Mouse (Mus musculus): ENCODE results near the gene Rad51b. TPM values are rescaled to one million over a fixed set of nuclear protein-coding genes. Genes with fewer than 3 reads are reported as not detected.

Gene Rad51b
- polyA plus RNA-seq, 1 experiment from 2014 or later = 8.9 TPM

DNA sequence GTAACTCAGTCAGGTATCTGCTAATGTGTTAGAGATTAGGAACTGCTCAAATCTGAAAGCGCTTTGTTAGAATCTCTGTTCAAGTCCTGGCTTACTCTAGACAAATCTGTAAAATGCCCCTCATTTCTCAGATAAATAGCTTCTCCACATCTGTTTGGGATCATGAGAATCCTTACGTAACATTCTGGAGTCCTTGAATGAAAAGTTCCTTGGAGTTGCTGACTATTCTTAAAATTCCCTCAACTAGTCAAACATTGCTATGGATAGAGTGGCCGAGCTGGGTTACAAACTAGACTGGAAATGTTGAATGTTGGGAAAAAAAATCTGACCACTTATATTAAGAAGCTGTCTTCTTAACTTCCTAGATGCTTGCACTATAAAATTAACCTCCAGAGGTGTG lies 450.5 kb downstream of the Rad51b start:
- H3K4me3 ChIP-seq (ENCODE audit: low read length) = no peak overlapping the region
- peaks cover 67% of the 10 kb centered on the region for H3K4me1 ChIP-seq (ENCODE audit: insufficient read depth, low read length)
- no peaks in the 10 kb centered on the region for H3K36me3 ChIP-seq (ENCODE audit: insufficient read depth, low read length)
- H3K9me3 ChIP-seq (ENCODE audit: low read length) = no peaks in the 10 kb centered on the region
- H3K27me3 ChIP-seq (ENCODE audit: insufficient read depth, low read length) = no peaks in the 10 kb centered on the region
- WGBS = 86% methylated on average over 3 of the region's 3 CpGs
- no peak overlapping the region for H3K27ac ChIP-seq (ENCODE audit: low read length)
- H3K4me2 ChIP-seq (replicated peaks; ENCODE audit: low read depth, low read length) = no peak overlapping the region
- no peak overlapping the region for H3K9ac ChIP-seq (replicated peaks; ENCODE audit: low read length)
- no peak for ATAC-seq (ENCODE audit: low FRiP score, low TSS enrichment)

DNA sequence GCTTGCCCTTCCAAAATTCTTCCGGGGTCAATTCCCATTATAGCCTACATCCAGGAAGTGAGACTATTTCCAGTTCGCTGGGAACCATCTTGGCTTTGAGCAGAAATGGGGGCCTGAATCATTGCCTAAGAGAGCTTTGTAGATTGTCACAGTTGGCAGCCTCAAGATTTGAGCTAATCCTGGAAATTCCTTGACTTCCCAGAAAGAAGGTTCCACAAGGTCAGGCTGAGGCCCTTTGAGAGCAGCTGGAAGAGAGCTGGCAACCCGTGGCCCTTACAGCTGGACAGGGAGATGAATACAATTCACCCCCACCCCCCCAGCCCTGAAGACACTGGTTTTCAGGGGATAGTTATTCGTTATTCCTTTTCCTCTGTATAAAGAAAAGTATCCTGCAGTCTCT lies 451.8 kb downstream of the Rad51b start:
- Histone ChIP-seq H3K4me2 (replicated peaks; ENCODE audit: low read depth, low read length) (no peak overlapping the region), H3K27ac (ENCODE audit: low read length) (peak overlapping the region; percentile 82), H3K27me3 (ENCODE audit: insufficient read depth, low read length) (no peaks in the 10 kb centered on the region), H3K4me1 (ENCODE audit: insufficient read depth, low read length) (peaks cover 72% of the 10 kb centered on the region), H3K9ac (replicated peaks; ENCODE audit: low read length) (no peak overlapping the region), H3K4me3 (ENCODE audit: low read length) (no peak overlapping the region), H3K36me3 (ENCODE audit: insufficient read depth, low read length) (no peaks in the 10 kb centered on the region), H3K9me3 (ENCODE audit: low read length) (no peaks in the 10 kb centered on the region)
- ATAC-seq (ENCODE audit: low FRiP score, low TSS enrichment) = no peak
- 50% methylated on average over 4 of the region's 4 CpGs for WGBS

DNA sequence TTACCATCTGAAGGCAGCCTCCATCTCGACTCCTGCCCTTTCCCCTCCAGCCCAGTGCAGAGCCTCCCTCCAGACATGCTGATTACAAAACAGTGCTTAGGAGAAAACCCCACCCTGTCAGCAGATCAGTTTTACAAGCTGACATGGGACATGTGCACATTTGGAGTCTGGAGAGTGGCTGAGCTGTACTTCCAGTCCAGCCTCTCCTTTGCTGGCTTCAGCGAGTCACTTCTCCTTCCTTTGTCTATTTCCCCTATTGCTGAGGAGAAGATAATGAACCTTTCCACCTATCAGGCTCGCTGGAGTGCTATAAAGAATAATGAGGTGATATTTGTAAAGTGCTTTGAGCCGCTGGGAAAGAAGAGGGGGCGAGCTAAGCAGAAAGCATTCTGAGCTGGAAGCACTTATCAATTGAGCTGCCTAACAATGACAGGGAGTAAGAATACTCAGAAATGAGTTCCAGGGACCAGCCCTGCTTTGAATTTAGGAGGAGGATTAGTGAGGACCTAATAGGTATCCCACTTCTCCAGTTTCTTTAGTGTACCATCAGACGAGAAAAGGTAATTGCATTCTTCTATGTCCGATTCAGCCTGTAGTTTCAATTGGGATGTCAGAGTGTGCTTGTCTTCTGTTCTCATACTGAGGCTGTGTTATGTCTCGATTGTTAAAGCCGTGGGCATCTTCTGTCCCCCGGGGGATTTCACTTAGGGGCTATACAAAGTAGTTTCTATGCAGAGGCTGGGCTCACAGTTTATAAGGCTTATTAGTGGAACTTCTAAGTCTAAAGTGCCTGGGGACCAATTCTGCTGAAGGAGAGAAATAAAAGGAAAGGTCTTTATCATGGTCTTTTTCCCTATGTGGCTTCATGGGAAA lies 453.4 kb downstream of the Rad51b start:
- Histone ChIP-seq H3K9me3 (ENCODE audit: low read length) (no peaks in the 10 kb centered on the region), H3K4me1 (ENCODE audit: insufficient read depth, low read length) (peaks cover 71% of the 10 kb centered on the region), H3K27me3 (ENCODE audit: insufficient read depth, low read length) (no peaks in the 10 kb centered on the region), H3K4me3 (ENCODE audit: low read length) (no peak overlapping the region), H3K9ac (replicated peaks; ENCODE audit: low read length) (peak overlapping the region; percentile 55), H3K36me3 (ENCODE audit: insufficient read depth, low read length) (no peaks in the 10 kb centered on the region), H3K4me2 (replicated peaks; ENCODE audit: low read depth, low read length) (no peak overlapping the region), H3K27ac (ENCODE audit: low read length) (peak overlapping the region; percentile 82)
- ATAC-seq (ENCODE audit: low FRiP score, low TSS enrichment) = peak; percentile 44; the same call in 1 of the 2 replicates
- 41% methylated on average over 10 of the region's 10 CpGs for WGBS

DNA sequence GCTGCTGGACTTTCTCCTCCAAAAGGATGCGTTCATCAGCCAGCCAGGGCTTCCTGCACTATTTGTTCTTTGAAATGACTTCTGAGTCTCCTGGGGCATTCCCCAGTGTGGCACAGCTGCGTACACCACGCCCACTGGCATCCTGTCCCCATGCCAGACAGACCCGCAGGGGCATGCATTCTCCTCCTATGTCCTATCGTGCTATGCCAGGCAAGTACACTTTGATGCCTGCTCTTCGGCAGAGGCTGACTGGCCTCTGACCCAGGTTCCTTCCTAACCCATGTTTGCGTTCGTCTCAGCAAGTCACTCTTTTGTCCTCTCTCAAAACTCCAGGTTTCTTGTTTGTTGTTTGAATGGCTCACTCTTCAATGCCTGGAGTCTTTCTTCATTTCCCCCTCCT lies 454.7 kb downstream of the Rad51b start:
- WGBS = 37% methylated on average over 8 of the region's 8 CpGs
- H3K27ac ChIP-seq (ENCODE audit: low read length) = peak overlapping the region; percentile 82
- H3K36me3 ChIP-seq (ENCODE audit: insufficient read depth, low read length) = no peaks in the 10 kb centered on the region
- H3K9ac ChIP-seq (replicated peaks; ENCODE audit: low read length) = peak overlapping the region; percentile 50
- H3K4me3 ChIP-seq (ENCODE audit: low read length) = no peak overlapping the region
- H3K4me1 ChIP-seq (ENCODE audit: insufficient read depth, low read length) = peaks cover 72% of the 10 kb centered on the region
- no peak overlapping the region for H3K4me2 ChIP-seq (replicated peaks; ENCODE audit: low read depth, low read length)
- H3K27me3 ChIP-seq (ENCODE audit: insufficient read depth, low read length) = no peaks in the 10 kb centered on the region
- H3K9me3 ChIP-seq (ENCODE audit: low read length) = no peaks in the 10 kb centered on the region
- peak; percentile 18; the same call in 1 of the 2 replicates for ATAC-seq (ENCODE audit: low FRiP score, low TSS enrichment)

DNA sequence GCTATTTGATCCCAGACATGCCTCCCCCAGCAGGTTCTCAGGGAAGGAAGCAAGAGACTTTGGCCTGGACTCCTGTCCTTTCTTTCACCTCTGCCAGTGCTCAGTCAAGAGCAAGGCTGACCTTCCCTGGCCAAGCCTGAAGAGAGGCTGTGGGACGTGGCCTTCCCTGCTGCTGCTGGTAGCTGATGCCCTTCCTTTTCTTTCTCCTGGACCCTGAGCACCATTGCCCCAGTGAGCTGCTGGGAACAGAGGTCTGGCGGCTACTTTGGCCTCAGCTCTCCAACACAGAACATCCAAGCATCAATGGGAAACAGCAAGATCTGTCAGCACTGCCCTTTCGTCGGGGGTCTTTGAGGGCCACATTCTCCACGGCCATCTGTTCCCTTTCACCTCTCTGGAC lies 455.1 kb downstream of the Rad51b start:
- H3K36me3 ChIP-seq (ENCODE audit: insufficient read depth, low read length) = no peaks in the 10 kb centered on the region
- no peaks in the 10 kb centered on the region for H3K9me3 ChIP-seq (ENCODE audit: low read length)
- H3K27ac ChIP-seq (ENCODE audit: low read length) = peak overlapping the region; percentile 82
- H3K4me2 ChIP-seq (replicated peaks; ENCODE audit: low read depth, low read length) = no peak overlapping the region
- no peaks in the 10 kb centered on the region for H3K27me3 ChIP-seq (ENCODE audit: insufficient read depth, low read length)
- H3K4me3 ChIP-seq (ENCODE audit: low read length) = no peak overlapping the region
- 23% methylated on average over 5 of the region's 5 CpGs for WGBS
- ATAC-seq (ENCODE audit: low FRiP score, low TSS enrichment) = peak; percentile 29; the same call in 1 of the 2 replicates
- H3K4me1 ChIP-seq (ENCODE audit: insufficient read depth, low read length) = peaks cover 76% of the 10 kb centered on the region
- H3K9ac ChIP-seq (replicated peaks; ENCODE audit: low read length) = peak overlapping the region; percentile 50

DNA sequence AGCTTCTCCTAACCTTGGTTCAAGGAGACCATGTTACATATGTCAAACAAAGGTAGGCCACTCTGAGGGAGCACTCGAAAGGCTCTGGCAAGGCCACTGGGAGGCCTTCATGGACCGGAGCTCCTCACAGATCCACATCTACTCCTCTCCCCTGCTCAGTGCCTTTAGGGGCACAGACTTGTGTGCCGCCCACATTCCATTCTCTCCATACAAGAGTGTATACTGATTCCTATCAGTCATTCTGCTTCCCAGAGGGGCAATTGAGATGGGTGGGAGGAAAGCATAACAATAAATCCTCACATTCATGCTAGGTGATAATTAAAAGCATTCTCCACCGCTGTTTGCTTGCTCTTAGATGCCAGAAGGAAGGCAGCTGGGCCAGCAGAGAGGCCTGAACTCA lies 458.5 kb downstream of the Rad51b start:
- 0 out of 2 replicates have a peak overlapping the region, but pooled peaks have one; percentile 16 for H3K9ac ChIP-seq (replicated peaks; ENCODE audit: low read length)
- peak; percentile 66; the same call in 1 of the 2 replicates for ATAC-seq (ENCODE audit: low FRiP score, low TSS enrichment)
- H3K4me3 ChIP-seq (ENCODE audit: low read length) = no peak overlapping the region
- no peaks in the 10 kb centered on the region for H3K27me3 ChIP-seq (ENCODE audit: insufficient read depth, low read length)
- 36% methylated on average over 4 of the region's 4 CpGs for WGBS
- H3K27ac ChIP-seq (ENCODE audit: low read length) = peak overlapping the region; percentile 68
- H3K4me1 ChIP-seq (ENCODE audit: insufficient read depth, low read length) = peaks cover 71% of the 10 kb centered on the region
- H3K9me3 ChIP-seq (ENCODE audit: low read length) = no peaks in the 10 kb centered on the region
- H3K36me3 ChIP-seq (ENCODE audit: insufficient read depth, low read length) = no peaks in the 10 kb centered on the region
- no peak overlapping the region for H3K4me2 ChIP-seq (replicated peaks; ENCODE audit: low read depth, low read length)

DNA sequence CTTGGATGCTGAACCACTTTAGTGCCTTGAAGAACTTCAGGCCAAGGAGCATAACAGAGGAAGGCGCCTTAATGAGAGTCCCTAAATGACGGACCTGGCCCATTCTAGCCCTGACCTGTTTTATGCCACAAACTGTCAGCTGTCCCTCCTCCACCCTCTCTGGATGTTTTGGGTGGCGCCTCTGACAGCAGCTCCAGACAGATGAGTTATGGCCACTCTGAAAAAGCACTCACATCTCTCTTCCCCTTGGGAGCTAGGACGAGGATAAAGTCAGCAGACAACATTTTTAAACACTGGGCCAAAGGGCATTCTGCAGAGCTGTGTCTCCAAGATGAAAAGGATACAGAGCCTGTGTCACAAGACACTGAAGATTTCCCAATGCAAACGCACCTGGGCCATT lies 459.3 kb downstream of the Rad51b start:
- Histone ChIP-seq H3K4me3 (ENCODE audit: low read length) (no peak overlapping the region), H3K4me2 (replicated peaks; ENCODE audit: low read depth, low read length) (no peak overlapping the region), H3K4me1 (ENCODE audit: insufficient read depth, low read length) (peaks cover 67% of the 10 kb centered on the region), H3K27ac (ENCODE audit: low read length) (peak overlapping the region; percentile 79; the same call in 1 of the 2 replicates), H3K36me3 (ENCODE audit: insufficient read depth, low read length) (no peaks in the 10 kb centered on the region), H3K9ac (replicated peaks; ENCODE audit: low read length) (no peak overlapping the region), H3K9me3 (ENCODE audit: low read length) (no peaks in the 10 kb centered on the region), H3K27me3 (ENCODE audit: insufficient read depth, low read length) (no peaks in the 10 kb centered on the region)
- 0 out of 2 replicates have a peak, but pooled peaks have one; percentile 14 for ATAC-seq (ENCODE audit: low FRiP score, low TSS enrichment)
- 34% methylated on average over 5 of the region's 5 CpGs for WGBS

DNA sequence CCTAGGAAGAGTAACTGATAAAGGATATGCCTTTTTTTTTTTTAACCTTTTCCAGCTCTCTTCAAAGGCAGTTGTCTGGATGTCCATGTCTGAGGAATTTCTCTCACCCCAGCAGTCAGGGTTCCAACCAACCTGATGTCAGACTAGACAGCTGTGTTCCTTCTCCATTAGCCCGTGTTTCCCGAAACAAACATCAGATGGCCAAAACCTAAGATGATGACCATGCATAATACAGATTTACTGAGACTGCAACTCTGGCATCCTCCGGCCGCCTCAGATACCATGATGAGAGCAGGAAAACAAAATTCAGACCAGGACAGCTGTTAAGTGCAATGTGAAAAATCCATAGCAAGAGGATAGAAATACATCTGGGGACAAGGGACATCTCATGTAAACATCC lies 460.7 kb downstream of the Rad51b start:
- H3K9ac ChIP-seq (replicated peaks; ENCODE audit: low read length) = no peak overlapping the region
- 55% methylated on average over 4 of the region's 4 CpGs for WGBS
- H3K4me3 ChIP-seq (ENCODE audit: low read length) = no peak overlapping the region
- peaks cover 68% of the 10 kb centered on the region for H3K4me1 ChIP-seq (ENCODE audit: insufficient read depth, low read length)
- H3K36me3 ChIP-seq (ENCODE audit: insufficient read depth, low read length) = no peaks in the 10 kb centered on the region
- peak overlapping the region; percentile 79; the same call in 1 of the 2 replicates for H3K27ac ChIP-seq (ENCODE audit: low read length)
- H3K4me2 ChIP-seq (replicated peaks; ENCODE audit: low read depth, low read length) = no peak overlapping the region
- no peaks in the 10 kb centered on the region for H3K27me3 ChIP-seq (ENCODE audit: insufficient read depth, low read length)
- H3K9me3 ChIP-seq (ENCODE audit: low read length) = no peaks in the 10 kb centered on the region
- no peak for ATAC-seq (ENCODE audit: low FRiP score, low TSS enrichment)

DNA sequence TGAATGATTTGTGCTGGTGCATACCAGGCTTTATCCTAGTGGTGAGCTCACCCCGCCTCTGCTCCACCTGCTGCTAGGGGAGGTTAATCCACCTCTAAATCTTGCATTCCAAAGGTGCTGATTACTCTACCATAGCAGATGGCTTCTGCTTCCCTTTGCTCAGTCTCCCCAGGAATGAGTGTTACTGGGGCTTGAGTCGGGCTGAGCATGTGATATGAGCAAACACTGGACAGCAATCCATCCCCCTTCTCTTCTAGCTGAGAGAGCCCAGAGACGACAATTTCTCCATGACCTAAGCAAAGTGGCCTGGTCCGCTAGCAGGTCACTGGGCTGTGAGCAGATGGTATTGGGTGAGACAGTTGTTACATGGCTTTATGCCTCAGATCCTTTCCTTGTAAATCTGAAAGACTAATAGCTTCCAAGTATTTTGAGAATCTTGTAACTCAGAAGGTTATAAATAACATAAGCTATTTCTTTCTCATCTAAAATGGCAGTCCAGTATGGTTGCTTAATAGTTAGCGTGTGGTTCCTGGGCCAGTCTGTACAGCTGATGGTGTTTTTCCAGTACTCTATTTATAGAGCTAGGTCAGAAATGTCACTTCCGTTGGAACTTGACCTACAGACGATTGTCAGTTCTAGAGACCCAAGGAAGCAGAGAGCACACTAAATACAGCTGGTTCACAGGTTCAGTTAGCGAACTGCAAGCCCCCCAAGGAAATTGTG lies 462.3 kb downstream of the Rad51b start:
- H3K9me3 ChIP-seq (ENCODE audit: low read length) = no peaks in the 10 kb centered on the region

More for the DNA sequence above, 462.3 kb downstream of the Rad51b start:
- H3K4me3 ChIP-seq (ENCODE audit: low read length) = no peak overlapping the region
- no peaks in the 10 kb centered on the region for H3K36me3 ChIP-seq (ENCODE audit: insufficient read depth, low read length)
- ATAC-seq (ENCODE audit: low FRiP score, low TSS enrichment) = peak; percentile 49
- no peak overlapping the region for H3K9ac ChIP-seq (replicated peaks; ENCODE audit: low read length)
- H3K27ac ChIP-seq (ENCODE audit: low read length) = peak overlapping the region; percentile 69
- H3K4me1 ChIP-seq (ENCODE audit: insufficient read depth, low read length) = peaks cover 63% of the 10 kb centered on the region
- WGBS = 22% methylated on average over 8 of the region's 8 CpGs
- H3K4me2 ChIP-seq (replicated peaks; ENCODE audit: low read depth, low read length) = no peak overlapping the region
- H3K27me3 ChIP-seq (ENCODE audit: insufficient read depth, low read length) = no peaks in the 10 kb centered on the region
